24 mouse cellular contexts compared by ENCODE assay signal in genomic region chr2:66597313-66597712, GRCm38 (mm10). TPM values are rescaled to one million over a fixed set of nuclear protein-coding genes. Genes with fewer than 3 reads are reported as not detected.
DNase-seq lines count a peak whose midpoint lies in the region; TF ChIP-seq lines count a peak whose summit lies in the region.
"Had no signal": no experiment of that assay in that cellular context is flagged by ENCODE, and none has a peak within 500 bp of the region (broad histone marks: within the 10 kb centered on the region; RNA-seq: fewer than 3 reads in every experiment).

No protein-coding gene starts in this region.

- peaks cover 6% of the 10 kb centered on the region for H3K4me1 ChIP-seq in embryonic fibroblast, embryonic 13.5 days (ENCODE audit: control insufficient read depth, insufficient read depth, low read length)
- H3K4me1 ChIP-seq: embryonic facial prominence, embryonic 10.5 days; forebrain, embryonic 15.5 days; heart, embryonic 10.5 days; intestine, embryonic 15.5 days had no signal

- DNase-seq in 3T3-L1 (ENCODE audit: low read depth, low spot score) (peak; percentile 91), MN1 (ENCODE audit: low spot score) (peak; percentile 79)
- DNase-seq in adrenal gland, adult 8-10 months, result peak; percentile 11
- no peak for DNase-seq in kidney, adult 11 months
- DNase-seq in embryo, embryonic 9.5 days (ENCODE audit: extremely low spot score), result no peak
- no peak for DNase-seq in kidney, postnatal 36 days
- no peak for DNase-seq in heart, postnatal 10 days
- DNase-seq: cerebellum, adult 11-12 months; cerebellum, adult 9-10 months; cerebellum, postnatal 36 days; gastrocnemius, postnatal 36 days; heart, adult 11 months; heart, postnatal 14 days; kidney, adult 2 months had no signal

- intact Hi-C loops in heart, postnatal 10 days (cut with DNase I), result no loop called here

- H3K27ac ChIP-seq in embryonic fibroblast, embryonic 13.5 days (ENCODE audit: insufficient read depth, low read length), result peak overlapping the region; percentile 19; the same call in 1 of the 2 replicates
- H3K27ac ChIP-seq: embryonic facial prominence, embryonic 10.5 days; forebrain, embryonic 15.5 days; heart, embryonic 10.5 days; hindbrain, embryonic 14.5 days; intestine, embryonic 15.5 days had no signal

- no peak overlapping the region for H3K4me3 ChIP-seq in embryonic fibroblast, embryonic 13.5 days (ENCODE audit: insufficient read depth, low read length)
- H3K4me3 ChIP-seq: embryonic facial prominence, embryonic 10.5 days; erythroblast, embryonic 14.5 days; forebrain, embryonic 15.5 days; heart, embryonic 10.5 days; intestine, embryonic 15.5 days had no signal

- TF ChIP-seq POLR2A in embryonic fibroblast, embryonic 13.5 days (IDR thresholded peaks at IDR 0.05; ENCODE audit: low read depth, low read length), result no peak

- no peak for TF ChIP-seq CTCF in embryonic fibroblast, embryonic 13.5 days (IDR thresholded peaks at IDR 0.05; ENCODE audit: borderline replicate concordance, insufficient read depth, low read length)

RNA-seq across cellular contexts. Expression of gene Scn9a, which starts 37.4 kb away (rescaled TPM):
- 1 to 10 TPM in 2 of 4 experiments, under 1 TPM in 2; 0.58 to 2.3 (median 1.2) TPM for total RNA-seq in adrenal gland, adult 8-10 months (2022)
- 0.13 and 0.44 TPM in 2 replicates for polyA plus RNA-seq in embryonic fibroblast, embryonic 13.5 days (2011; ENCODE audit: insufficient read length, low read depth, missing spikeins)
- not detected for total RNA-seq in heart, postnatal 10 days (2021)
- total RNA-seq: CH12.LX; gastrocnemius, adult 8-10 months; gastrocnemius, postnatal 36 days; hematopoietic stem cell, adult 5-6 weeks had no signal
- polyA plus RNA-seq: erythroblast, embryonic 14.5 days had no signal

Comparison
In these comparisons a context has a peak if more than half of its experiments do, and no peak if none do; other contexts are left out.
1. DNase-seq: peak in 3T3-L1 (single experiment), MN1 (single experiment) and adrenal gland, adult 8-10 months (single experiment); none in kidney, adult 11 months (single experiment), embryo, embryonic 9.5 days (single experiment), kidney, postnatal 36 days (0 of 2) and heart, postnatal 10 days (0 of 2).